Mouse (Mus musculus) central nervous system, embryonic 14 days (tissue): ENCODE results near the gene Tmem123. TPM values are rescaled to one million over a fixed set of nuclear protein-coding genes. Genes with fewer than 3 reads are reported as not detected.

ENCODE experiments used
- polyA plus RNA-seq: library from polyadenylated mRNA; depleted of rRNA; stranded (reverse); fragments of >200 nt; gene quantifications from 2 replicates; pipeline ENCODE4 v1.2.3, GENCODE M21; 2012; rRNA removed

The Tmem123 gene
- 30.7 and 31.2 TPM in 2 replicates for polyA plus RNA-seq

DNA sequence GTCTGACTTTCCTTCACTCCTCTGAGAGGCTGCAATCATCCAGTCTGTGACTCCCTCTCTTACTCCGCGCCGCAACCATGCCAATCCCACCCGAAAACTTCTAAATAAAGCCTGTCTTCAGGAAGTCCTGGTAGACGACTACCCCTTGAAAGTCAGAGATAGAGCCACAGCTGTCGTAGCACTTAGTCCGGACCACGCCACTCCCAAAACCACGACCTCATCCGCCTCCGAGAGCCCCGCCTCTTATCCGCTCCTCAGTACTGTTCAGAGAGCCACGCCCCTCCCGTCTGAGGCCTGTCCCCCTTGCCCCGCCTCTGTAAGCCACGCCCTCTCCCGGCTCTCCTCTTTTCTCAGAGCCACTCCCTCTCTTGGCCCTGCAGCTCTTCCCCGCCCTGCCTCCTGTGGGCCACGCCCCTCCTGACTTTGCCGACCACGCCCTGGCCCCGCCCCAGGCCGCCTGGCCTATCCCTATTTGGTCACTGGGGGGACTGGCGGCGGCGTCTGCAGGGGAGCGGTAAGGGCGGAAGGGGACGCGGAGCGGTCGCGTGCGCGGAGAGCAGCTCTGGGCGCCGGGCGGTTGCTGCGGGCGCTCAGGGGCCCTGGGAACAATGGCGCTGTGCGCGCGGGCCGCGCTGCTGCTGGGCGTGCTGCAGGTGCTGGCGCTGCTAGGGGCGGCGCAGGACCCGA, at the start of gene Tmem123:
Tmem123 (plus strand) TSS at position 428 of the 687 bp plus-strand sequence.

DNA sequence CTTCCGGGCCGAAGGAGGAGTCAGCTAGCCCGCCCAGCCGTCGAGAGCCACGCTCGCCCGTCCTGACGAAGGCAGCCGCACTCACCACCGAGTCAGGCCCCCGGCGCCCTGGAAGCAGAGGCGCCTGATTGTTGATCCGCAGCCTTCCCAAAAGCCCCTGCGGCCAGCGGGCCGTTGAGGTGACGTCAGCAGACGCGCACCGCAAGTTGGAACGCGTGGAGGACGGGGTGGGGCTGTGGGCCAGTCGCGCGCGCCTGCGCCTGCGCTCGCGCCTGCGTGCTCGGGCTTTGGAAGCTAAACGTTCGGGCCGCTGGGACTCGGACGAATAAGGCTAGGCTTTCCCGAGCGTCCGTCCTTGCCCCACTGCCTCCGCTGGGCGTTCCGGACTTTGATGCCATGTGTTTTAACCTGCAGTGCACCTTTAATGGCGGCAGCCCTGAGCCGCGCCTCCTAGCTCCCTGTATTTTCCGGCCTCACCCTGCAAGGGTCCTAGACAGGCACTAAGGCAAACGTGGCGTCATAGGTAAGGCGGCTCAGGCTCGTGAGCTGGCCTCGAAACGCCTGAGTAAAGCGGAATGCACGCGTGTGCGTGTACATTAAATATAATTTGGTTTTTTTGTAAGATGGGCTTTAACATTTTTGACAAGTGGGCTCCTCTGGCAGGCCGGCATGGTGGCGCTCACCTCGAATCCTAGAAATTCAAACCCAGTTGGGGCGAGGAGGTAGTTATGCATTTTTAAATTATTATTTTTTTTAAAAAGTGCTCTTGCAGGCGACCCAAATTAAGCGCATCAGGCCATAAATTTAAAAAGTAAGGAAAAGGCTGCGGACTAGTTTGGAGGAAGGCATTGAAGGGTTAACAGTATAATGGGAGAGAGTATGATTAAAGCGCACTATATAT, 73.3 kb downstream of the Tmem123 start, which contains the start of gene Birc2:
Birc2 (minus strand) TSS at position 160 of the 901 bp plus-strand sequence.

Other genes starting within 250 kb of the Tmem123 start
- 0.05 and 0.13 TPM in 2 replicates for gene Mmp8, start 205.6 kb upstream of the Tmem123 start, polyA plus RNA-seq
- not detected in 2 replicates for gene Mmp27, start 192.6 kb upstream of the Tmem123 start, polyA plus RNA-seq
- not detected in 2 replicates for gene Mmp20, start 135.8 kb upstream of the Tmem123 start, polyA plus RNA-seq
- not detected in 2 replicates for gene Mmp7, start 72.0 kb upstream of the Tmem123 start, polyA plus RNA-seq
- 36.8 and 42.0 TPM in 2 replicates for gene Birc2, start 73.0 kb downstream of the Tmem123 start, polyA plus RNA-seq
- 2.5 and 5.4 TPM in 2 replicates for gene Birc3, start 109.1 kb downstream of the Tmem123 start, polyA plus RNA-seq
- 21.2 and 29.9 TPM in 2 replicates for gene Yap1, start 240.6 kb downstream of the Tmem123 start, polyA plus RNA-seq